Mouse (Mus musculus) MEL (cell line): Measurements from ENCODE around the gene Kansl2. TPM values are rescaled to one million over a fixed set of nuclear protein-coding genes. Genes with fewer than 3 reads are reported as not detected.

Experiments used
- DNase-seq: peaks from one replicate; pipeline ENCODE4 v3.0.0; 2011; ENCODE audit warnings: low read depth, low spot score
- H3K27ac ChIP-seq: 2 replicates; pipeline ENCODE4 v1.5.1; 2012; ENCODE audit warnings: low read depth, mild to moderate bottlenecking, control low read depth, low read length, moderate library complexity; ENCODE audit not compliant: control insufficient read depth
- H3K27me3 ChIP-seq, 2 experiments: fragments of 150-350 bp in 1 of 2; sonication (generic) in 1 of 2; 2 replicates each; pipeline ENCODE4 v1.6.1; 2012; ENCODE audit warnings: low read length in 2 of 2, mild to moderate bottlenecking in 2 of 2, improper control_type of control experiment in 1 of 2, moderate library complexity in 1 of 2; ENCODE audit not compliant: insufficient read depth in 2 of 2, control insufficient read depth in 1 of 2
- H3K36me3 ChIP-seq, 2 experiments: 2 replicates each; pipeline ENCODE4 v1.6.1; 2012 to 2014; ENCODE audit warnings: low read length in 2 of 2, improper control_type of control experiment in 1 of 2, inconsistent platforms in 1 of 2, mild to moderate bottlenecking in 1 of 2; ENCODE audit not compliant: insufficient read depth in 2 of 2, control insufficient read depth in 1 of 2
- H3K4me1 ChIP-seq, 2 experiments: fragments of 150-350 bp in 1 of 2; sonication (generic) in 1 of 2; 2 replicates each; pipeline ENCODE4 v1.6.1; 2012; ENCODE audit warnings: low read length in 2 of 2, improper control_type of control experiment in 1 of 2, mild to moderate bottlenecking in 1 of 2; ENCODE audit not compliant: insufficient read depth in 2 of 2, control insufficient read depth in 1 of 2
- H3K4me3 ChIP-seq, 2 experiments: fragments of 150-350 bp in 1 of 2; sonication (generic) in 1 of 2; 2 replicates each; pipeline ENCODE4 v1.5.1; 2012; ENCODE audit warnings: low read depth in 2 of 2, low read length in 2 of 2, mild to moderate bottlenecking in 2 of 2, moderate library complexity in 2 of 2, control low read depth in 1 of 2, improper control_type of control experiment in 1 of 2; ENCODE audit not compliant: control insufficient read depth in 1 of 2, insufficient read depth in 1 of 2
- H3K79me2 ChIP-seq: 2 replicates; pipeline ENCODE4 v1.6.1; 2012; ENCODE audit warnings: mild to moderate bottlenecking, low read length, moderate library complexity; ENCODE audit not compliant: control insufficient read depth, poor library complexity, insufficient read depth
- H3K9ac ChIP-seq: 2 replicates; pipeline ENCODE4 v1.6.1; 2012; ENCODE audit warnings: low read depth, mild to moderate bottlenecking, control low read depth, low read length, moderate library complexity; ENCODE audit not compliant: control insufficient read depth, poor library complexity, severe bottlenecking
- H3K9me3 ChIP-seq: fragments of 150-350 bp; sonication (generic); replicated peaks from 2 replicates; pipeline ENCODE4 v1.6.1; 2012; ENCODE audit warnings: mild to moderate bottlenecking, low read length, improper control_type of control experiment, moderate library complexity; ENCODE audit not compliant: insufficient read depth
- BHLHE40 ChIP-seq: IDR thresholded peaks from 2 replicates; pipeline ENCODE4 v1.6.1; 2012; ENCODE audit warnings: low read depth, mild to moderate bottlenecking, inconsistent platforms, low read length, improper control_type of control experiment, borderline replicate concordance
- CHD2 ChIP-seq: IDR thresholded peaks from 2 replicates; pipeline ENCODE4 v1.6.1; 2011; ENCODE audit warnings: low read length, improper control_type of control experiment
- CTCF ChIP-seq, 3 experiments: IDR thresholded peaks in 2 of 3; conservative IDR thresholded peaks in 1 of 3; 2 replicates each; pipeline ENCODE4 v1.5.1; 2011 to 2012; ENCODE audit warnings: low read length in 3 of 3, low read depth in 2 of 3, mild to moderate bottlenecking in 2 of 3, improper control_type of control experiment in 1 of 3, inconsistent platforms in 1 of 3, mixed read lengths in 1 of 3, moderate library complexity in 1 of 3; ENCODE audit not compliant: control insufficient read depth in 1 of 3, insufficient read depth in 1 of 3, poor library complexity in 1 of 3, severe bottlenecking in 1 of 3
- E2F4 ChIP-seq: IDR thresholded peaks from 2 replicates; pipeline ENCODE4 v1.6.1; 2011; ENCODE audit warnings: low read depth, low read length, improper control_type of control experiment, borderline replicate concordance
- EP300 ChIP-seq, 2 experiments: IDR thresholded peaks; 2 replicates each; pipeline ENCODE4 v1.6.1; 2011; ENCODE audit warnings: improper control_type of control experiment in 2 of 2, low read length in 2 of 2, low read depth in 1 of 2, mild to moderate bottlenecking in 1 of 2
- ETS1 ChIP-seq: IDR thresholded peaks from 2 replicates; pipeline ENCODE4 v1.6.1; 2012; ENCODE audit warnings: low read depth, mild to moderate bottlenecking, inconsistent platforms, low read length, improper control_type of control experiment, moderate library complexity
- GATA1 ChIP-seq: IDR thresholded peaks from 2 replicates; pipeline ENCODE4 v1.6.1; 2011; ENCODE audit warnings: low read depth, low read length, improper control_type of control experiment
- JUND ChIP-seq: IDR thresholded peaks from 2 replicates; pipeline ENCODE4 v1.6.1; 2011; ENCODE audit warnings: low read depth, mild to moderate bottlenecking, improper control_type of control experiment, low read length
- MAFK ChIP-seq: IDR thresholded peaks from 2 replicates; pipeline ENCODE4 v1.6.1; 2011; ENCODE audit warnings: low read depth, mild to moderate bottlenecking, low read length, improper control_type of control experiment, borderline replicate concordance
- MAX ChIP-seq: IDR thresholded peaks from 2 replicates; pipeline ENCODE4 v1.6.1; 2011; ENCODE audit warnings: low read length, improper control_type of control experiment
- MXI1 ChIP-seq: IDR thresholded peaks from 2 replicates; pipeline ENCODE4 v1.6.1; 2011; ENCODE audit warnings: mild to moderate bottlenecking, low read depth, low read length, improper control_type of control experiment
- MYC ChIP-seq: IDR thresholded peaks from 2 replicates; pipeline ENCODE4 v1.6.1; 2011; ENCODE audit warnings: low read depth, mild to moderate bottlenecking, low read length, improper control_type of control experiment, moderate library complexity
- NELFE ChIP-seq: IDR thresholded peaks from 2 replicates; pipeline ENCODE4 v1.6.1; 2011; ENCODE audit warnings: low read depth, low read length, improper control_type of control experiment
- POLR2AphosphoS2 ChIP-seq: IDR thresholded peaks from 2 replicates; pipeline ENCODE4 v1.6.1; 2011; ENCODE audit warnings: low read length, improper control_type of control experiment
- RAD21 ChIP-seq: IDR thresholded peaks from 2 replicates; pipeline ENCODE4 v1.6.1; 2011; ENCODE audit warnings: mild to moderate bottlenecking, low read depth, low read length, improper control_type of control experiment
- RCOR1 ChIP-seq: IDR thresholded peaks from 2 replicates; pipeline ENCODE4 v1.6.1; 2012; ENCODE audit warnings: low read depth, mild to moderate bottlenecking, inconsistent platforms, low read length, improper control_type of control experiment
- TAL1 ChIP-seq: IDR thresholded peaks from 2 replicates; pipeline ENCODE4 v1.6.1; 2012; ENCODE audit warnings: mild to moderate bottlenecking, inconsistent platforms, low read length, moderate library complexity, mixed read lengths
- UBTF ChIP-seq: IDR thresholded peaks from 2 replicates; pipeline ENCODE4 v1.6.1; 2012; ENCODE audit warnings: low read depth, mild to moderate bottlenecking, inconsistent platforms, low read length, improper control_type of control experiment, moderate library complexity, borderline replicate concordance; ENCODE audit not compliant: insufficient read depth
- USF1 ChIP-seq: IDR thresholded peaks from 2 replicates; pipeline ENCODE4 v1.6.1; 2014; ENCODE audit warnings: low read depth, mild to moderate bottlenecking, inconsistent platforms, low read length, improper control_type of control experiment, moderate library complexity
- USF2 ChIP-seq, 2 experiments: IDR thresholded peaks; 2 replicates each; pipeline ENCODE4 v1.6.1; 2011 to 2012; ENCODE audit warnings: improper control_type of control experiment in 2 of 2, low read length in 2 of 2, borderline replicate concordance in 1 of 2, inconsistent platforms in 1 of 2, low read depth in 1 of 2, mild to moderate bottlenecking in 1 of 2; ENCODE audit not compliant: insufficient read depth in 1 of 2
- ZC3H11A ChIP-seq: IDR thresholded peaks from 2 replicates; pipeline ENCODE4 v1.6.1; 2012; ENCODE audit warnings: low read depth, mild to moderate bottlenecking, inconsistent platforms, low read length, improper control_type of control experiment
- ZKSCAN1 ChIP-seq: IDR thresholded peaks from 2 replicates; pipeline ENCODE4 v1.6.1; 2012; ENCODE audit warnings: low read depth, mild to moderate bottlenecking, inconsistent platforms, low read length, improper control_type of control experiment, moderate library complexity
- ZMIZ1 ChIP-seq: IDR thresholded peaks from 2 replicates; pipeline ENCODE4 v1.6.1; 2012; ENCODE audit warnings: low read depth, mild to moderate bottlenecking, inconsistent platforms, low read length, improper control_type of control experiment, moderate library complexity
- ZNF384 ChIP-seq: IDR thresholded peaks from 2 replicates; pipeline ENCODE4 v1.6.1; 2012; ENCODE audit warnings: low read depth, mild to moderate bottlenecking, inconsistent platforms, low read length, improper control_type of control experiment
- polyA plus RNA-seq, 2 experiments: library from polyadenylated mRNA; stranded (reverse) in 1 of 2; unstranded in 1 of 2; fragments of >175 nt in 1 of 2; fragments of >200 nt in 1 of 2; gene quantifications; 2 replicates each; pipeline versions ENCODE4 v1.2.1 to v1.2.4; 2012; ENCODE audit warnings: low replicate concordance in 2 of 2, low read depth in 1 of 2; ENCODE audit not compliant: insufficient read length in 2 of 2, insufficient read depth in 1 of 2, missing spikeins in 1 of 2
- total RNA-seq: library from RNA; depleted of rRNA; stranded (reverse); fragments of 300-350 nt; gene quantifications from 2 replicates; pipeline ENCODE4 v1.2.3, GENCODE M21; 2012

Kansl2 gene
- total and polyA plus RNA-seq, 3 experiments = 157 to 170 TPM; not detected in 1

DNA sequence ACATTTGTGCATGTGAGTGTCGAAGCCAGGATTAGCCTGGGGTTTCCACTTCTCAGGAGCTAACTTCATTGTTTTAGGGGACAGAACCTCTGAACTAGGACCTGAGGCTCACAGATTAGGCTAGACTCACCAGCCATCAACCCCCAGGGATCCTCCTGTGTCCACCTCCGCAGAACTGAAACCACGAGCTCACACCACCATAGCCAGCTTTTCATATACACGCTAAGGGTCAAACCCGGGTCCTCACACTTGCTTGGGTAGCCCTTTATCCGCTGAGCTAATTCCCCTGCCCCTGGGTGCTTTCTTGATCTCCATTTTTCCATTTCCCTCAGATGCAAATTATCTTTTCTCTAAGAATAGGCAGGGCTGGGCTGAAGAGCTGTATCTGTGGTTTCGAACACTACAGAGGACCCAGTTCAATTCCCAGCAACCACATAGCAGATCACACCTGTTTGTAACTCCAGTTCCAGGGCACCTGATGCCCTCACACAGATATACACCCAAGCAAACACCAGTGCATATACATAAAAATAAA lies 54.4 kb downstream of the Kansl2 start:
- no peaks in the 10 kb centered on the region for H3K9me3 ChIP-seq
- H3K9ac ChIP-seq = no peak overlapping the region
- no peak overlapping the region for H3K27ac ChIP-seq
- H3K4me1 ChIP-seq = peaks cover 19 to 39% of the 10 kb centered on the region in 2 experiments
- H3K36me3 ChIP-seq = peaks cover 0 to 8% of the 10 kb centered on the region in 2 experiments; a peak in 2 of 4 replicates
- no peaks in the 10 kb centered on the region for H3K79me2 ChIP-seq
- DNase-seq = no peak
- TF ChIP-seq GATA1 (no peak), NELFE (no peak), EP300 (IDR thresholded peaks at IDR 0.05; ENCODE audit: low read depth in 1 of 2, low read length in 2 of 2) (no peak), ETS1 (0 out of 2 replicates have a peak, but pooled peaks have one; percentile 6), E2F4 (no peak), RCOR1 (0 out of 2 replicates have a peak, but pooled peaks have one; percentile 6), JUND (no peak)
- TF ChIP-seq, all 39 proteins: peak for 2
- Histone ChIP-seq H3K27me3 (0 out of 4 replicates have a peak, but pooled peaks cover 0 to 1% of the 10 kb centered on the region in 2 experiments), H3K4me3 (no peak overlapping the region)

DNA sequence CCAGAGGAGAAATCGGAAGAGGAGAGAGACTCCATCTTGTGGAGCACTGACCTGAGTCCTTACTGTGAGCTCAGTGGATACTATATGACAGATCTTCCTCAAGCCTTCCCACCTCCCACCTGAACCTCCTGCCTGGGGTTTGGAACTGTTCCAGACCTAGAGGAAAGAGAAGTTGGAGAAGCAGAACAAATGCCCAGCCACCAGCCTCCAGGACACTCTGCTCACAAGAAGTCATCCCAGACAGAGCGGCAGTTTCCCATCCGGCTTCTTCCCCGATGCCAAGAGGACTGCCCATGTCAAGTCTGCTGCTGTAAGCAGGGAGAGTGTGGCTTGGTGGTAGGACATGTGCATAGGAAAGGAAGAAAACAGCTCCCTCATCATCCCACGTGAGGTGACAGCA lies 57.8 kb downstream of the Kansl2 start:
- Histone ChIP-seq H3K9ac (no peak overlapping the region), H3K36me3 (no peaks in the 10 kb centered on the region), H3K4me1 (peaks cover 10 to 30% of the 10 kb centered on the region in 2 experiments; a peak in 3 of 4 replicates), H3K27ac (no peak overlapping the region), H3K27me3 (peaks cover 8 to 9% of the 10 kb centered on the region in 2 experiments), H3K9me3 (no peaks in the 10 kb centered on the region), H3K4me3 (no peak overlapping the region), H3K79me2 (no peaks in the 10 kb centered on the region)
- TF ChIP-seq POLR2AphosphoS2 (no peak), GATA1 (no peak), MAX (no peak), ZKSCAN1 (no peak), MAFK (no peak)
- DNase-seq = no peak

DNA sequence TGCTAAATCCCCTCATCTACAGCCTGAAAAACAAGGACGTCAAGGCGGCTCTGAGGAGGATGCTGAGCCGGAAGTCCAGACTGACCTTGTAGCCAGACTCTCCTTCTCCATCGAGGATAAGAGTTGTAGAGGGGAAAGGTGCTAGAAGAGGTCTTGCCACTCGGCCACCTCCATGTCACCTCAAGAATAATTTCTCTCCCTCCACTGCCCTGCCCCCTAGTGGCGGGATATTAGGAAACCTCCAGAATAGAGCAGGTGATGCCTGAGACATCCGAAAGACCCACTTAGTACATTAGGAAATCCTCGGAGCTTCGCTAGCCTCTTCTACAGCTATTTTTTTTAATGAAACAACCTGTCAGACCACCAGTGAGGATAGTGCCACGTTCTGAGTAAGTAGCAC lies 58.7 kb downstream of the Kansl2 start:
- H3K36me3 ChIP-seq = no peaks in the 10 kb centered on the region
- peaks cover 10 to 30% of the 10 kb centered on the region in 2 experiments; a peak in 3 of 4 replicates for H3K4me1 ChIP-seq
- peaks cover 9 to 11% of the 10 kb centered on the region in 2 experiments for H3K27me3 ChIP-seq
- no peak overlapping the region for H3K4me3 ChIP-seq
- peak; percentile 73 for DNase-seq
- no peaks in the 10 kb centered on the region for H3K79me2 ChIP-seq
- no peak overlapping the region for H3K27ac ChIP-seq
- H3K9ac ChIP-seq = no peak overlapping the region
- no peaks in the 10 kb centered on the region for H3K9me3 ChIP-seq
- no peak for TF ChIP-seq CHD2
- TF ChIP-seq ZKSCAN1 = no peak
- TF ChIP-seq USF2 (IDR thresholded peaks at IDR 0.05; ENCODE audit: borderline replicate concordance in 1 of 2, insufficient read depth in 1 of 2, low read depth in 1 of 2, low read length in 2 of 2) = no peak
- peak; percentile 56 for TF ChIP-seq ZC3H11A
- TF ChIP-seq BHLHE40 = no peak
- peak; percentile 83 to 85 (median 83) for TF ChIP-seq CTCF (IDR thresholded peaks at IDR 0.05 in 2 of 3, conservative IDR thresholded peaks at IDR 0.05 in 1 of 3; ENCODE audit: control insufficient read depth in 1 of 3, insufficient read depth in 1 of 3, low read depth in 2 of 3, low read length in 3 of 3, poor library complexity in 1 of 3, severe bottlenecking in 1 of 3)
- no peak for TF ChIP-seq ZNF384
- TF ChIP-seq NELFE = no peak
- TF ChIP-seq ZMIZ1 = no peak
- no peak for TF ChIP-seq USF1
- TF ChIP-seq TAL1 = no peak
- no peak for TF ChIP-seq MAX
- peak; percentile 75 for TF ChIP-seq RAD21
- no peak for TF ChIP-seq MXI1
- TF ChIP-seq MYC = no peak
- no peak for TF ChIP-seq MAFK
- no peak for TF ChIP-seq E2F4
- no peak for TF ChIP-seq ETS1
- TF ChIP-seq UBTF = no peak
- no peak for TF ChIP-seq GATA1
